Mouse (Mus musculus): Measurements from ENCODE around the gene Slc27a3. TPM values are rescaled to one million over a fixed set of nuclear protein-coding genes. Genes with fewer than 3 reads are reported as not detected.

The Slc27a3 gene
- 10 to 100 TPM; 11.5 to 12.1 TPM for total RNA-seq (2021)

- intact Hi-C loops (cut with DNase I) = no loop called here
- DNase-seq (ENCODE audit: extremely low spot score in 1 of 2, low spot score in 2 of 2) = peak; percentile 26 to 73
Observed at GRCm38 (mm10) chr3:90389511-90390490, at the start of gene Slc27a3. TSS of gene Slc27a3 (minus strand) at chr3:90389938.

- intact Hi-C loops (cut with DNase I) = no loop called here
- no peak for DNase-seq (ENCODE audit: extremely low spot score in 1 of 2, low spot score in 2 of 2)
Observed at GRCm38 (mm10) chr3:90437131-90437530, 47.4 kb upstream of the Slc27a3 start.

- DNase-seq (ENCODE audit: extremely low spot score in 1 of 2, low spot score in 2 of 2) = no peak
- intact Hi-C loops (cut with DNase I) = loop anchor here (5.0 kb wide), 1 partner anchor 33 kb away; the partner anchor contains the start of gene Npr1
Observed at GRCm38 (mm10) chr3:90434073-90434730, 44.5 kb upstream of the Slc27a3 start.

- peak; percentile 99 to 100 for DNase-seq (ENCODE audit: extremely low spot score in 1 of 2, low spot score in 2 of 2)
- intact Hi-C loops (cut with DNase I) = loop anchor here (5.0 kb wide), 1 partner anchor 34 kb away; the partner anchor contains the start of gene Npr1
Observed at GRCm38 (mm10) chr3:90433381-90434020, 43.8 kb upstream of the Slc27a3 start, which contains the start of gene Ints3. TSS of gene Ints3 (minus strand) at chr3:90433622.

GRCm38 (mm10) chr3:90432811-90433219 lies 43.1 kb upstream of the Slc27a3 start:
- intact Hi-C loops (cut with DNase I) = loop anchor here (5.0 kb wide), 1 partner anchor 34 kb away; the partner anchor contains the start of gene Npr1
- DNase-seq (ENCODE audit: extremely low spot score in 1 of 2, low spot score in 2 of 2) = peak; percentile 33 to 61

- intact Hi-C loops (cut with DNase I) = loop anchor here (5.0 kb wide), 1 partner anchor 35 kb away; the partner anchor contains the start of gene Npr1
- no peak for DNase-seq (ENCODE audit: extremely low spot score in 1 of 2, low spot score in 2 of 2)
Observed at GRCm38 (mm10) chr3:90432348-90432747, 42.6 kb upstream of the Slc27a3 start.

GRCm38 (mm10) chr3:90429576-90429975 lies 39.8 kb upstream of the Slc27a3 start:
- no peak for DNase-seq (ENCODE audit: extremely low spot score in 1 of 2, low spot score in 2 of 2)
- intact Hi-C loops (cut with DNase I) = no loop called here

GRCm38 (mm10) chr3:90428186-90428585 lies 38.4 kb upstream of the Slc27a3 start:
- intact Hi-C loops (cut with DNase I) = no loop called here

GRCm38 (mm10) chr3:90427574-90427973 lies 37.8 kb upstream of the Slc27a3 start:
- no peak for DNase-seq (ENCODE audit: extremely low spot score in 1 of 2, low spot score in 2 of 2)
- intact Hi-C loops (cut with DNase I) = no loop called here

More at GRCm38 (mm10) chr3:90428186-90428585, 38.4 kb upstream of the Slc27a3 start:
- DNase-seq (ENCODE audit: extremely low spot score in 1 of 2, low spot score in 2 of 2) = no peak

GRCm38 (mm10) chr3:90425499-90425898 lies 35.8 kb upstream of the Slc27a3 start:
- no peak for DNase-seq (ENCODE audit: extremely low spot score in 1 of 2, low spot score in 2 of 2)
- intact Hi-C loops (cut with DNase I) = no loop called here

GRCm38 (mm10) chr3:90423549-90423948 lies 33.8 kb upstream of the Slc27a3 start:
- intact Hi-C loops (cut with DNase I) = no loop called here
- DNase-seq (ENCODE audit: extremely low spot score in 1 of 2, low spot score in 2 of 2) = no peak

GRCm38 (mm10) chr3:90420696-90421095 lies 31.0 kb upstream of the Slc27a3 start:
- intact Hi-C loops (cut with DNase I) = no loop called here
- DNase-seq (ENCODE audit: extremely low spot score in 1 of 2, low spot score in 2 of 2) = no peak

GRCm38 (mm10) chr3:90413011-90413396 lies 23.3 kb upstream of the Slc27a3 start:
- intact Hi-C loops (cut with DNase I) = loop anchor here (2.0 kb wide), 1 partner anchor 54 kb away; no protein-coding TSS in a partner anchor

GRCm38 (mm10) chr3:90412312-90413010 lies 22.7 kb upstream of the Slc27a3 start:
- peak; percentile 33 to 72 for DNase-seq (ENCODE audit: extremely low spot score in 1 of 2, low spot score in 2 of 2)
- intact Hi-C loops (cut with DNase I) = loop anchor here (2.0 kb wide), 1 partner anchor 54 kb away; no protein-coding TSS in a partner anchor

More at GRCm38 (mm10) chr3:90413011-90413396, 23.3 kb upstream of the Slc27a3 start:
- DNase-seq (ENCODE audit: extremely low spot score in 1 of 2, low spot score in 2 of 2) = no peak

GRCm38 (mm10) chr3:90408721-90409120 lies 19.0 kb upstream of the Slc27a3 start:
- intact Hi-C loops (cut with DNase I) = no loop called here
- DNase-seq (ENCODE audit: extremely low spot score in 1 of 2, low spot score in 2 of 2) = no peak

GRCm38 (mm10) chr3:90406414-90406813 lies 16.7 kb upstream of the Slc27a3 start:
- intact Hi-C loops (cut with DNase I) = no loop called here
- no peak for DNase-seq (ENCODE audit: extremely low spot score in 1 of 2, low spot score in 2 of 2)

GRCm38 (mm10) chr3:90404609-90405008 lies 14.9 kb upstream of the Slc27a3 start:
- intact Hi-C loops (cut with DNase I) = no loop called here
- no peak for DNase-seq (ENCODE audit: extremely low spot score in 1 of 2, low spot score in 2 of 2)

- DNase-seq (ENCODE audit: extremely low spot score in 1 of 2, low spot score in 2 of 2) = no peak
- intact Hi-C loops (cut with DNase I) = no loop called here
Observed at GRCm38 (mm10) chr3:90404121-90404520, 14.4 kb upstream of the Slc27a3 start.

All from left cerebral cortex, postnatal 10 days (tissue).